In the genomic region with DNA sequence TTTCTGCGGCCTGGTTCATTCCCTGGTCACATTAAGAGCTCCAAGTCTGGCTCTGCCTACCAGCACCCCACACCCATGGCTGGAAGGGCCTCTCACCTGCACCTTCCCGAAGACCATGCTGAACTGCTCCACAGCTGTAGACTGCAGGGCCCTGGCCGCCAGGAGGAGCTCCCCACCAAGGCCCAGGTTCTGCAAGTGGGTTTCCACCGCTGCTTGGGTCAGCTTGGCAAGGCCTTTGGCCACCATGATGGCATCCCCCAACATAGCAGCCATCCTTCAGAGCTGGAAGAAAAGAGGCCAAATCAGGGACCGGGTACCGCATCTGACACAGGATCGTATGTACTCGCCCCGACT, we compare ENCODE assay signal across 15 mouse cellular contexts. TPM values are rescaled to one million over a fixed set of nuclear protein-coding genes. Genes with fewer than 3 reads are reported as not detected.
DNase-seq lines count a peak whose midpoint lies in the region; ATAC-seq and TF ChIP-seq lines count a peak whose summit lies in the region.
"Had no signal": no experiment of that assay in that cellular context is flagged by ENCODE, and none has a peak within 500 bp of the region (broad histone marks: within the 10 kb centered on the region; RNA-seq: fewer than 3 reads in every experiment).

No protein-coding gene starts in this region.

- H3K27ac ChIP-seq in gastrocnemius, adult 2 months = peak overlapping the region; percentile 99
- peak overlapping the region; percentile 51; the same call in 1 of the 2 replicates for H3K27ac ChIP-seq in liver, embryonic 13.5 days
- H3K27ac ChIP-seq in liver, embryonic 12.5 days = no peak overlapping the region
- no peak overlapping the region for H3K27ac ChIP-seq in ES-Bruce4 (ENCODE audit: insufficient read depth, low read length)
- H3K27ac ChIP-seq in liver, embryonic 16.5 days (ENCODE audit: low read length) = peak overlapping the region; percentile 82
- H3K27ac ChIP-seq: embryonic facial prominence, embryonic 15.5 days; forebrain, embryonic 10.5 days; heart, embryonic 15.5 days; limb, embryonic 13.5 days had no signal

- H3K4me3 ChIP-seq in gastrocnemius, adult 2 months = peak overlapping the region; percentile 45
- H3K4me3 ChIP-seq in liver, embryonic 13.5 days (replicated peaks) = no peak overlapping the region
- H3K4me3 ChIP-seq in liver, embryonic 12.5 days = no peak overlapping the region
- no peak overlapping the region for H3K4me3 ChIP-seq in ES-Bruce4 (ENCODE audit: low read depth, low read length)
- no peak overlapping the region for H3K4me3 ChIP-seq in liver, embryonic 16.5 days (ENCODE audit: low read depth, low read length)
- H3K4me3 ChIP-seq: embryonic facial prominence, embryonic 15.5 days; forebrain, embryonic 10.5 days; heart, embryonic 15.5 days; limb, embryonic 13.5 days had no signal

- TF ChIP-seq CTCF in gastrocnemius, adult 2 months (IDR thresholded peaks at IDR 0.05) = no peak
- peak; percentile 23 for TF ChIP-seq CTCF in ES-Bruce4 (IDR thresholded peaks at IDR 0.05; ENCODE audit: low read depth, low read length)

- peaks cover 7% of the 10 kb centered on the region; the same call in 1 of the 2 replicates for H3K36me3 ChIP-seq in liver, embryonic 13.5 days
- H3K36me3 ChIP-seq in liver, embryonic 12.5 days = no peaks in the 10 kb centered on the region
- no peaks in the 10 kb centered on the region for H3K36me3 ChIP-seq in ES-Bruce4 (ENCODE audit: control insufficient read depth, insufficient read depth, low read length, poor library complexity, severe bottlenecking)
- H3K36me3 ChIP-seq in liver, embryonic 16.5 days (ENCODE audit: control insufficient read depth, insufficient read depth) = no peaks in the 10 kb centered on the region
- H3K36me3 ChIP-seq: embryonic facial prominence, embryonic 15.5 days; forebrain, embryonic 10.5 days; heart, embryonic 15.5 days; limb, embryonic 13.5 days had no signal

- H3K9me3 ChIP-seq in liver, embryonic 13.5 days (replicated peaks) = no peaks in the 10 kb centered on the region
- no peaks in the 10 kb centered on the region for H3K9me3 ChIP-seq in liver, embryonic 12.5 days (replicated peaks)
- H3K9me3 ChIP-seq in ES-Bruce4 (replicated peaks; ENCODE audit: control insufficient read depth, insufficient read depth, low read length, poor library complexity, severe bottlenecking) = no peaks in the 10 kb centered on the region
- H3K9me3 ChIP-seq in liver, embryonic 16.5 days (replicated peaks; ENCODE audit: control insufficient read depth, low read length) = no peaks in the 10 kb centered on the region
- H3K9me3 ChIP-seq: embryonic facial prominence, embryonic 15.5 days; forebrain, embryonic 10.5 days; heart, embryonic 15.5 days; limb, embryonic 13.5 days had no signal

- TF ChIP-seq EP300 in ES-Bruce4 (IDR thresholded peaks at IDR 0.05; ENCODE audit: insufficient read depth, low read depth, low read length) = no peak

- H3K27me3 ChIP-seq in liver, embryonic 13.5 days = no peaks in the 10 kb centered on the region
- H3K27me3 ChIP-seq in liver, embryonic 12.5 days (replicated peaks) = no peaks in the 10 kb centered on the region
- H3K27me3 ChIP-seq in ES-Bruce4 (ENCODE audit: control insufficient read depth, insufficient read depth, low read length, poor library complexity, severe bottlenecking) = no peaks in the 10 kb centered on the region
- H3K27me3 ChIP-seq in liver, embryonic 16.5 days (ENCODE audit: control insufficient read depth, insufficient read depth, low read depth, low read length) = no peaks in the 10 kb centered on the region
- H3K27me3 ChIP-seq: embryonic facial prominence, embryonic 15.5 days; heart, embryonic 15.5 days; limb, embryonic 13.5 days had no signal

- intact Hi-C loops in gastrocnemius, adult 2 months (cut with DNase I) = no loop called here

- H3K9ac ChIP-seq in liver, embryonic 13.5 days = no peak overlapping the region
- H3K9ac ChIP-seq in liver, embryonic 12.5 days = no peak overlapping the region
- H3K9ac ChIP-seq in ES-Bruce4 (ENCODE audit: low read depth, poor library complexity, severe bottlenecking) = no peak overlapping the region
- no peak overlapping the region for H3K9ac ChIP-seq in liver, embryonic 16.5 days (ENCODE audit: low read depth, low read length)
- H3K9ac ChIP-seq: embryonic facial prominence, embryonic 15.5 days; heart, embryonic 15.5 days; limb, embryonic 13.5 days had no signal

- ATAC-seq in liver, embryonic 13.5 days (ENCODE audit: low read depth) = no peak
- ATAC-seq in liver, embryonic 12.5 days = no peak
- no peak for ATAC-seq in liver, embryonic 16.5 days (ENCODE audit: low read depth)

- H3K4me1 ChIP-seq in liver, embryonic 13.5 days (replicated peaks) = peaks cover 54% of the 10 kb centered on the region
- H3K4me1 ChIP-seq in liver, embryonic 12.5 days = peaks cover 43% of the 10 kb centered on the region
- H3K4me1 ChIP-seq in ES-Bruce4 (ENCODE audit: control insufficient read depth, insufficient read depth, low read length) = no peaks in the 10 kb centered on the region
- H3K4me1 ChIP-seq in liver, embryonic 16.5 days (ENCODE audit: control insufficient read depth, low read depth, low read length) = peaks cover 11% of the 10 kb centered on the region
- H3K4me1 ChIP-seq: embryonic facial prominence, embryonic 15.5 days; limb, embryonic 13.5 days had no signal

- no peak overlapping the region for H3K4me2 ChIP-seq in liver, embryonic 13.5 days
- no peak overlapping the region for H3K4me2 ChIP-seq in liver, embryonic 12.5 days
- no peak overlapping the region for H3K4me2 ChIP-seq in liver, embryonic 16.5 days (ENCODE audit: low read depth, low read length)
- H3K4me2 ChIP-seq: embryonic facial prominence, embryonic 15.5 days; heart, embryonic 15.5 days; limb, embryonic 13.5 days had no signal

- 75% methylated on average over 9 of the region's 9 CpGs for WGBS in liver, embryonic 13.5 days (ENCODE audit: insufficient replicate concordance)
- WGBS in liver, embryonic 12.5 days (ENCODE audit: insufficient replicate concordance) = 85% methylated on average over 9 of the region's 9 CpGs
- WGBS in liver, embryonic 16.5 days (ENCODE audit: insufficient replicate concordance) = 75% methylated on average over 9 of the region's 9 CpGs

- TF ChIP-seq POLR2A in ES-Bruce4 (IDR thresholded peaks at IDR 0.05; ENCODE audit: insufficient read depth, low read length) = no peak

- DNase-seq in gastrocnemius, adult 2 months = no peak
- DNase-seq in gastrocnemius, postnatal 10 days = no peak
- no peak for DNase-seq in liver, embryonic 13.5 days
- no peak for DNase-seq in urinary bladder, postnatal 25 days (ENCODE audit: low spot score)
- DNase-seq in spleen, postnatal 4 days (ENCODE audit: low spot score in 2 of 2) = no peak
- DNase-seq: adrenal gland, postnatal 14 days; cerebellum, postnatal 14 days; right cerebral cortex, postnatal 14 days had no signal

RNA-seq across cellular contexts. Expression of a gene that starts 17.5 kb away (rescaled TPM):
- 1,000 to 10,000 TPM in 1 of 2 experiments, 100 to 1,000 TPM in 1; 633 to 1,638 TPM for total RNA-seq in gastrocnemius, adult 2 months (2021)
- 100 to 1,000 TPM; 324 to 400 TPM for total RNA-seq in gastrocnemius, postnatal 10 days (2021)
- polyA plus RNA-seq in liver, embryonic 13.5 days (2015; fragmentation: Nextera tagmentation; extraction: Ambion mirVana) = 6.7 and 8.6 TPM in 2 replicates
- 5.0 and 7.8 TPM in 2 replicates for polyA plus RNA-seq in liver, embryonic 12.5 days (2016; fragmentation: Nextera tagmentation; extraction: Ambion mirVana)
- polyA plus RNA-seq in ES-Bruce4 (2011; ENCODE audit: insufficient read depth, insufficient read length, low read depth, missing spikeins) = 6.8 and 6.9 TPM in 2 replicates
- polyA plus RNA-seq in liver, embryonic 16.5 days (2015; fragmentation: Nextera tagmentation; extraction: Ambion mirVana) = 37.0 and 43.7 TPM in 2 replicates

Comparison
In these comparisons a context has a peak if more than half of its experiments do, and no peak if none do; other contexts are left out.
1. H3K27ac ChIP-seq: peak in gastrocnemius, adult 2 months (single experiment), liver, embryonic 13.5 days (single experiment) and liver, embryonic 16.5 days (single experiment); none in liver, embryonic 12.5 days (single experiment) and ES-Bruce4 (single experiment).